Mouse (Mus musculus) kidney, adult 18-20 months (tissue): ENCODE data around the gene Vangl2.
A peak's percentile ranks its signal among the peaks of the same experiment; 100 is the strongest.

Experiments
- DNase-seq: peaks from one replicate; pipeline ENCODE4 v3.0.0; 2021

Vangl2 gene

GRCm38 (mm10) chr1:172027010-172027808, 1.0 kb downstream of the Vangl2 start:
- DNase-seq: peak; percentile 84

- DNase-seq: no peak
Measured at GRCm38 (mm10) chr1:172026201-172026901, 1.9 kb downstream of the Vangl2 start.

GRCm38 (mm10) chr1:172025201-172025904, 2.9 kb downstream of the Vangl2 start:
- no peak for DNase-seq

- no peak for DNase-seq
Measured at GRCm38 (mm10) chr1:172024140-172024895, 3.9 kb downstream of the Vangl2 start.

GRCm38 (mm10) chr1:172019863-172020521, 8.3 kb downstream of the Vangl2 start:
- no peak for DNase-seq

- no peak for DNase-seq
Measured at GRCm38 (mm10) chr1:172019339-172019738, 8.9 kb downstream of the Vangl2 start.

- DNase-seq: no peak
Measured at GRCm38 (mm10) chr1:172018336-172019311, 9.6 kb downstream of the Vangl2 start.

- no peak for DNase-seq
Measured at GRCm38 (mm10) chr1:172017517-172018070, 10.7 kb downstream of the Vangl2 start.

GRCm38 (mm10) chr1:172016660-172017516, 11.4 kb downstream of the Vangl2 start:
- DNase-seq: no peak

- DNase-seq: no peak
Measured at GRCm38 (mm10) chr1:172016031-172016430, 12.2 kb downstream of the Vangl2 start.

- no peak for DNase-seq
Measured at GRCm38 (mm10) chr1:172015312-172015939, 12.8 kb downstream of the Vangl2 start.

GRCm38 (mm10) chr1:172014771-172015170, 13.5 kb downstream of the Vangl2 start:
- DNase-seq: no peak

GRCm38 (mm10) chr1:172012030-172012429, 16.2 kb downstream of the Vangl2 start:
- peak; percentile 66 for DNase-seq

GRCm38 (mm10) chr1:172010042-172010824, 18.0 kb downstream of the Vangl2 start:
- no peak for DNase-seq

GRCm38 (mm10) chr1:172009406-172009805, 18.8 kb downstream of the Vangl2 start:
- no peak for DNase-seq

GRCm38 (mm10) chr1:172008351-172008750, 19.9 kb downstream of the Vangl2 start:
- DNase-seq: no peak

GRCm38 (mm10) chr1:172007761-172008160, 20.5 kb downstream of the Vangl2 start:
- no peak for DNase-seq

GRCm38 (mm10) chr1:172001665-172002064, 26.6 kb downstream of the Vangl2 start:
- no peak for DNase-seq
